Mouse (Mus musculus): Measurements from ENCODE around the gene Adam12. TPM values are rescaled to one million over a fixed set of nuclear protein-coding genes. Genes with fewer than 3 reads are reported as not detected.

The Adam12 gene
- polyA plus RNA-seq, 1 experiment from 2014 or later = 3.1 TPM

- WGBS = 82% methylated on average over 14 of the region's 14 CpGs
Observed at GRCm38 (mm10) chr7:134173442-134174090, 58.4 kb downstream of the Adam12 start.

GRCm38 (mm10) chr7:134170180-134170910 lies 61.6 kb downstream of the Adam12 start:
- Histone ChIP-seq H3K27ac (ENCODE audit: low read length) (no peak overlapping the region), H3K4me3 (ENCODE audit: low read length) (no peak overlapping the region), H3K9me3 (replicated peaks; ENCODE audit: control insufficient read depth, low read length) (no peaks in the 10 kb centered on the region), H3K36me3 (ENCODE audit: control insufficient read depth, insufficient read depth) (no peaks in the 10 kb centered on the region), H3K4me2 (ENCODE audit: low read depth, low read length) (no peak overlapping the region), H3K4me1 (ENCODE audit: control insufficient read depth, insufficient read depth, low read length) (no peaks in the 10 kb centered on the region), H3K27me3 (ENCODE audit: control insufficient read depth, insufficient read depth, low read length) (no peaks in the 10 kb centered on the region), H3K9ac (ENCODE audit: low read length) (no peak overlapping the region)
- WGBS = 67% methylated on average over 9 of the region's 9 CpGs
- no peak for ATAC-seq (replicated peaks; ENCODE audit: extremely low read depth, insufficient read depth, low FRiP score)

More at GRCm38 (mm10) chr7:134173442-134174090, 58.4 kb downstream of the Adam12 start:
- Histone ChIP-seq H3K4me1 (ENCODE audit: control insufficient read depth, insufficient read depth, low read length) (no peaks in the 10 kb centered on the region), H3K4me3 (ENCODE audit: low read length) (no peak overlapping the region), H3K36me3 (ENCODE audit: control insufficient read depth, insufficient read depth) (no peaks in the 10 kb centered on the region), H3K27me3 (ENCODE audit: control insufficient read depth, insufficient read depth, low read length) (no peaks in the 10 kb centered on the region), H3K27ac (ENCODE audit: low read length) (no peak overlapping the region), H3K4me2 (ENCODE audit: low read depth, low read length) (no peak overlapping the region), H3K9me3 (replicated peaks; ENCODE audit: control insufficient read depth, low read length) (no peaks in the 10 kb centered on the region), H3K9ac (ENCODE audit: low read length) (no peak overlapping the region)
- ATAC-seq (replicated peaks; ENCODE audit: extremely low read depth, insufficient read depth, low FRiP score) = no peak

DNA sequence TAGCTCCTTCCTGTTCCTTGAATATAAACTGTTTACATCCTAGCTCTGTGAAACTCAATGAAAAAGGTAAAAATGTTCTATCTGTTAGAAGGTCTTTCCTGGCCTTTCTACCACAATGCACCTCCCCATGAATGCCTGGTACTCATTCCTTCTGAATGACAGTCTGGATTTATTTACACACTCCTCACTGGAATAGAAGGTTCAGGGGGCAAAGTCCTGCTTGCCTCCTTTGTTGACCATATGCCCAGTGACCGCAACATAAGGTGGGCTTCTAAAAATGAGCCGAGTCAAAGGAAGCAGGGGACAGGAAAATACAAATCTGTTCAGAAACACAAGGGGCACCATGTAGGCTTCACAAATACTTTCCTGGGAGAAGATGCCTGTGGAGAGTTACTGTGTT lies 62.2 kb downstream of the Adam12 start:
- no peaks in the 10 kb centered on the region for H3K36me3 ChIP-seq (ENCODE audit: control insufficient read depth, insufficient read depth)
- no peak for ATAC-seq (replicated peaks; ENCODE audit: extremely low read depth, insufficient read depth, low FRiP score)
- no peak overlapping the region for H3K27ac ChIP-seq (ENCODE audit: low read length)
- H3K4me3 ChIP-seq (ENCODE audit: low read length) = no peak overlapping the region
- H3K9me3 ChIP-seq (replicated peaks; ENCODE audit: control insufficient read depth, low read length) = no peaks in the 10 kb centered on the region
- H3K9ac ChIP-seq (ENCODE audit: low read length) = no peak overlapping the region
- no peak overlapping the region for H3K4me2 ChIP-seq (ENCODE audit: low read depth, low read length)
- no peaks in the 10 kb centered on the region for H3K4me1 ChIP-seq (ENCODE audit: control insufficient read depth, insufficient read depth, low read length)
- 83% methylated on average over 2 of the region's 2 CpGs for WGBS
- H3K27me3 ChIP-seq (ENCODE audit: control insufficient read depth, insufficient read depth, low read length) = no peaks in the 10 kb centered on the region

DNA sequence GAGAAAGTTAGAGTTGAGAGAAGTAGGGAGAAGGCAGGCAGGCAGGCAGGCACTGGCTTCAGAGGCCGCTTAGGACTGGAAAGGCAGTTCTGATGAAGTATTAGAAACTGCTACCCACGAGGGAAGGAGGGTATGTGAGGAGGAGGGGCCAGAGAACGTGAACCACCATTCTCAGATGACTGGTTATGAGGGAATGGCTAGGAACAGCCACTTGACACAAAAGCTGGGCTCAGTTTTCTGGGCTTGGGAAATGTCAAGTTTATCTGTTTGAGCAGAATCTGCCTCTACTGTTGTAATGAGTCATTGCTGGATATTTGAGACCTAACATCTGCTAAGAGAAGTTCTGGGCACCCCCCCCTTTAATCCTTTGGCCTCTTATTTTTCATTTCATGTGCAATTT lies 64.4 kb downstream of the Adam12 start:
- 0 out of 2 replicates have a peak overlapping the region, but pooled peaks have one; percentile 2 for H3K27ac ChIP-seq (ENCODE audit: low read length)
- WGBS = 32% methylated on average over 3 of the region's 3 CpGs
- no peaks in the 10 kb centered on the region for H3K4me1 ChIP-seq (ENCODE audit: control insufficient read depth, insufficient read depth, low read length)
- no peak overlapping the region for H3K4me2 ChIP-seq (ENCODE audit: low read depth, low read length)
- H3K4me3 ChIP-seq (ENCODE audit: low read length) = no peak overlapping the region
- no peak overlapping the region for H3K9ac ChIP-seq (ENCODE audit: low read length)
- H3K9me3 ChIP-seq (replicated peaks; ENCODE audit: control insufficient read depth, low read length) = no peaks in the 10 kb centered on the region
- no peaks in the 10 kb centered on the region for H3K27me3 ChIP-seq (ENCODE audit: control insufficient read depth, insufficient read depth, low read length)
- ATAC-seq (replicated peaks; ENCODE audit: extremely low read depth, insufficient read depth, low FRiP score) = no peak
- H3K36me3 ChIP-seq (ENCODE audit: control insufficient read depth, insufficient read depth) = no peaks in the 10 kb centered on the region

DNA sequence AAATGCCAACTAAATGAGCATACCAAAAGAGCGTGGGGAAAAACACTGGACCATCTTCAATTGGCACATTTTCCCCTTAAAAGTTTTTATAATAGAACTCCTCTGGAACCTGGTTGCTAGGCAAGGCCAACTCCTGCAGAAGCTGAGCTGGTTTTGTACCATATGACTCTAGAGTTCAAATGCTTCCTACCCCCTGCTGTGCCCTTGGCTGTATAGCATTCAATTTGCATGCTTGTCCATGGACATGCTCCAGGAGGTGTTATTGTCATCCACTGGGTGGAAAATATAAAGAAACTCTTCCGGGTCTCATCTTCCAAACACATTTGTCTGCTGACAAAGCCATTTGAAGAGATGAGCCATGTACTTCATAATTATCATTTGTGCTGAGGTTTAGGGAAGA lies 68.2 kb downstream of the Adam12 start:
- H3K36me3 ChIP-seq (ENCODE audit: control insufficient read depth, insufficient read depth) = no peaks in the 10 kb centered on the region
- no peaks in the 10 kb centered on the region for H3K9me3 ChIP-seq (replicated peaks; ENCODE audit: control insufficient read depth, low read length)
- no peaks in the 10 kb centered on the region for H3K4me1 ChIP-seq (ENCODE audit: control insufficient read depth, insufficient read depth, low read length)
- no peak overlapping the region for H3K27ac ChIP-seq (ENCODE audit: low read length)
- 85% methylated on average over 2 of the region's 2 CpGs for WGBS
- no peak overlapping the region for H3K4me3 ChIP-seq (ENCODE audit: low read length)
- no peak overlapping the region for H3K4me2 ChIP-seq (ENCODE audit: low read depth, low read length)
- no peak for ATAC-seq (replicated peaks; ENCODE audit: extremely low read depth, insufficient read depth, low FRiP score)
- no peaks in the 10 kb centered on the region for H3K27me3 ChIP-seq (ENCODE audit: control insufficient read depth, insufficient read depth, low read length)
- no peak overlapping the region for H3K9ac ChIP-seq (ENCODE audit: low read length)

- H3K4me2 ChIP-seq (ENCODE audit: low read depth, low read length) = no peak overlapping the region
- H3K4me3 ChIP-seq (ENCODE audit: low read length) = no peak overlapping the region
- H3K27me3 ChIP-seq (ENCODE audit: control insufficient read depth, insufficient read depth, low read length) = no peaks in the 10 kb centered on the region
- no peaks in the 10 kb centered on the region for H3K4me1 ChIP-seq (ENCODE audit: control insufficient read depth, insufficient read depth, low read length)
- no peaks in the 10 kb centered on the region for H3K36me3 ChIP-seq (ENCODE audit: control insufficient read depth, insufficient read depth)
- WGBS = 34% methylated on average over 6 of the region's 6 CpGs
- ATAC-seq (replicated peaks; ENCODE audit: extremely low read depth, insufficient read depth, low FRiP score) = no peak
- H3K9ac ChIP-seq (ENCODE audit: low read length) = no peak overlapping the region
- no peaks in the 10 kb centered on the region for H3K9me3 ChIP-seq (replicated peaks; ENCODE audit: control insufficient read depth, low read length)
- H3K27ac ChIP-seq (ENCODE audit: low read length) = no peak overlapping the region
Observed at GRCm38 (mm10) chr7:134162886-134163285, 69.1 kb downstream of the Adam12 start.

DNA sequence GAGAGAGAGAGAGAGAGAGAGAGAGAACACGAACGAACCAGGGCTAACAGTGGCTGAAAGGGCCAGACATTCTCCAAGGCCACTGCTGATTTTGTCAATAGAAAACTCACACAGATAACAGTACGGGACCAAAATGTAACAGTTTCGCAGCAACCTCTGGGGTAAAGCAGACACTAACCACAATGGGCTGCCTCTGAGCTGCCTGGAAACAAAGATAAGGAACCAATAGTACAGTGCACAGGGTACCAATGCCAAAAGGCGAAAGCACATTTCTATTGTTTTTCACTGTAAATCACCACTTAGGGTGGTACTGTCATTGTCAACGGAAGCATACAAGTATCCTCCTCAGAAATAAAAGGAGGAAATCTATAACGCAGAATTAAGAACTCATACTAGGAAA lies 72.3 kb downstream of the Adam12 start:
- Histone ChIP-seq H3K27me3 (ENCODE audit: control insufficient read depth, insufficient read depth, low read length) (no peaks in the 10 kb centered on the region), H3K4me2 (ENCODE audit: low read depth, low read length) (no peak overlapping the region), H3K27ac (ENCODE audit: low read length) (no peak overlapping the region), H3K4me3 (ENCODE audit: low read length) (no peak overlapping the region), H3K9ac (ENCODE audit: low read length) (no peak overlapping the region), H3K36me3 (ENCODE audit: control insufficient read depth, insufficient read depth) (no peaks in the 10 kb centered on the region), H3K4me1 (ENCODE audit: control insufficient read depth, insufficient read depth, low read length) (no peaks in the 10 kb centered on the region), H3K9me3 (replicated peaks; ENCODE audit: control insufficient read depth, low read length) (no peaks in the 10 kb centered on the region)
- 57% methylated on average over 7 of the region's 7 CpGs for WGBS
- no peak for ATAC-seq (replicated peaks; ENCODE audit: extremely low read depth, insufficient read depth, low FRiP score)

DNA sequence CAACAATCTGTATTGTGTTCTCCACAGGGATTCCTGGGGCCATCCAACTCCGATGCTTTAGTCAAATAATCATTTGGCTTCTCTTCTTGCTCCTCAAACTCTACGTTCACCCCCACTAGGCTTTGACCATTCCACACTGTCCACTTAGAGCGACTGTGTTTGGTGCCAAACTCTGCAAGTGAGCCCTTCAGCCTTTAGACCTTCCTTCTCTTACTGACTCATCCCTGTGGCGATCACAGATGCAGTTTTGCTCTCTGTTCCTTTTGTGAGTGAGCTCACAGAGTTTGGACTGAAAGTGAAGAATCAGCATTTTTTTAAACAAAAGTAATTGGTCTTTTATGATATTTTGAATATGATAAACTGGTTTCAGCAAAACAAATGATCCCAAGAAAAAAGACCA lies 80.6 kb downstream of the Adam12 start:
- 74% methylated on average over 4 of the region's 4 CpGs for WGBS
- Histone ChIP-seq H3K4me1 (ENCODE audit: control insufficient read depth, insufficient read depth, low read length) (no peaks in the 10 kb centered on the region; the same call in 1 of the 2 replicates), H3K36me3 (ENCODE audit: control insufficient read depth, insufficient read depth) (no peaks in the 10 kb centered on the region), H3K27me3 (ENCODE audit: control insufficient read depth, insufficient read depth, low read length) (no peaks in the 10 kb centered on the region), H3K4me3 (ENCODE audit: low read length) (no peak overlapping the region), H3K9me3 (replicated peaks; ENCODE audit: control insufficient read depth, low read length) (no peaks in the 10 kb centered on the region), H3K4me2 (ENCODE audit: low read depth, low read length) (no peak overlapping the region), H3K27ac (ENCODE audit: low read length) (no peak overlapping the region), H3K9ac (ENCODE audit: low read length) (no peak overlapping the region)
- ATAC-seq (replicated peaks; ENCODE audit: extremely low read depth, insufficient read depth, low FRiP score) = no peak

GRCm38 (mm10) chr7:134150305-134150704 lies 81.6 kb downstream of the Adam12 start:
- Histone ChIP-seq H3K27ac (ENCODE audit: low read length) (no peak overlapping the region), H3K4me2 (ENCODE audit: low read depth, low read length) (no peak overlapping the region), H3K4me3 (ENCODE audit: low read length) (no peak overlapping the region), H3K9me3 (replicated peaks; ENCODE audit: control insufficient read depth, low read length) (no peaks in the 10 kb centered on the region), H3K4me1 (ENCODE audit: control insufficient read depth, insufficient read depth, low read length) (no peaks in the 10 kb centered on the region; the same call in 1 of the 2 replicates), H3K36me3 (ENCODE audit: control insufficient read depth, insufficient read depth) (no peaks in the 10 kb centered on the region), H3K27me3 (ENCODE audit: control insufficient read depth, insufficient read depth, low read length) (no peaks in the 10 kb centered on the region), H3K9ac (ENCODE audit: low read length) (no peak overlapping the region)
- no peak for ATAC-seq (replicated peaks; ENCODE audit: extremely low read depth, insufficient read depth, low FRiP score)
- WGBS = 85% methylated on average over 8 of the region's 8 CpGs
